Mouse (Mus musculus) hematopoietic stem cell, adult 5-6 weeks (primary cell): ENCODE measurements around the gene 2310022A10Rik. TPM values are rescaled to one million over a fixed set of nuclear protein-coding genes. Genes with fewer than 3 reads are reported as not detected.

Experiments used
- ATAC-seq, 2 experiments: fragments of 125-278 bp in 1 of 2; replicated peaks in 1 of 2; 2 replicates each; pipeline ENCODE4 v1.8.0; 2016 to 2017; ENCODE audit warnings: inconsistent platforms in 2 of 2, mild to moderate bottlenecking in 2 of 2, moderate number of reproducible peaks in 2 of 2, low read depth in 1 of 2, moderate TSS enrichment in 1 of 2; ENCODE audit not compliant: low FRiP score in 2 of 2, poor library complexity in 2 of 2, severe bottlenecking in 2 of 2, insufficient read depth in 1 of 2, low TSS enrichment in 1 of 2
- total RNA-seq: library from RNA; stranded (forward); fragments of 172-1452, 232-1000 nt; gene quantifications from 2 replicates; pipeline ENCODE4 v1.2.3, GENCODE M21; 2017

The 2310022A10Rik gene
- total RNA-seq, 1 experiment from 2014 or later, result 4.8 TPM

GRCm38 (mm10) chr7:27536618-27537017, 16.4 kb upstream of the 2310022A10Rik start:
- ATAC-seq, result no peak

- no peak for ATAC-seq
Observed at GRCm38 (mm10) chr7:27537998-27538397, 15.0 kb upstream of the 2310022A10Rik start.

GRCm38 (mm10) chr7:27538797-27539196, 14.2 kb upstream of the 2310022A10Rik start:
- ATAC-seq, result no peak

GRCm38 (mm10) chr7:27540521-27540920, 12.5 kb upstream of the 2310022A10Rik start:
- no peak for ATAC-seq

GRCm38 (mm10) chr7:27540935-27541334, 12.1 kb upstream of the 2310022A10Rik start:
- ATAC-seq, result no peak

GRCm38 (mm10) chr7:27541431-27541830, 11.6 kb upstream of the 2310022A10Rik start:
- peak; percentile 78 to 81 for ATAC-seq

GRCm38 (mm10) chr7:27541922-27542321, 11.1 kb upstream of the 2310022A10Rik start:
- no peak for ATAC-seq

GRCm38 (mm10) chr7:27542392-27543033, 10.5 kb upstream of the 2310022A10Rik start:
- ATAC-seq, result peak; percentile 48 to 68

GRCm38 (mm10) chr7:27543065-27543464, 10.0 kb upstream of the 2310022A10Rik start:
- ATAC-seq, result no peak

GRCm38 (mm10) chr7:27543851-27544250, 9.2 kb upstream of the 2310022A10Rik start:
- no peak for ATAC-seq

- peak; percentile 80 to 83 for ATAC-seq
Observed at GRCm38 (mm10) chr7:27544675-27545370, 8.2 kb upstream of the 2310022A10Rik start.

GRCm38 (mm10) chr7:27549597-27549996, 3.4 kb upstream of the 2310022A10Rik start:
- no peak for ATAC-seq

GRCm38 (mm10) chr7:27552070-27552469, 963 bp upstream of the 2310022A10Rik start:
- no peak for ATAC-seq

GRCm38 (mm10) chr7:27560291-27560887, 7.4 kb downstream of the 2310022A10Rik start:
- ATAC-seq, result no peak

- no peak for ATAC-seq
Observed at GRCm38 (mm10) chr7:27560978-27561377, 7.9 kb downstream of the 2310022A10Rik start.

GRCm38 (mm10) chr7:27569580-27570224, 16.7 kb downstream of the 2310022A10Rik start:
- no peak for ATAC-seq

- ATAC-seq, result no peak
Observed at GRCm38 (mm10) chr7:27572133-27572532, 19.1 kb downstream of the 2310022A10Rik start.
